Mouse (Mus musculus): Measurements from ENCODE around the gene Zfp65. TPM values are rescaled to one million over a fixed set of nuclear protein-coding genes. Genes with fewer than 3 reads are reported as not detected.

Gene Zfp65
- total RNA-seq, 4 experiments from 2014 or later = 5.6 to 6.2 (median 5.6) TPM

Other genes with a start within 250 kb of the Zfp65 start
- 10 to 100 TPM; 11.1 to 16.0 (median 13.9) TPM for gene Zfp874b, start 244.9 kb downstream of the Zfp65 start, total RNA-seq (2022)
- gene Zfp58, start 228.6 kb downstream of the Zfp65 start, total RNA-seq (2022) = 1 to 10 TPM; 2.9 to 3.5 (median 3.1) TPM
- gene Gm26965, start 203.0 kb downstream of the Zfp65 start, total RNA-seq (2022) = under 1 TPM in 3 of 4 experiments, not detected in 1; 0.39 to 0.94 (median 0.58) TPM
- gene Zfp87, start 203.0 kb downstream of the Zfp65 start, total RNA-seq (2022) = 1 to 10 TPM; 3.2 to 4.6 (median 4.3) TPM
- 1 to 10 TPM; 2.1 to 2.7 (median 2.3) TPM for gene Zfp748, start 175.3 kb downstream of the Zfp65 start, total RNA-seq (2022)
- 1 to 10 TPM; 2.4 to 3.6 (median 3.3) TPM for gene Zfp729b, start 119.5 kb downstream of the Zfp65 start, total RNA-seq (2022)
- 1 to 10 TPM in 1 of 4 experiments, under 1 TPM in 3; 0.64 to 1.5 (median 0.87) TPM for gene Gm49345, start 91.4 kb downstream of the Zfp65 start, total RNA-seq (2022)
- 1 to 10 TPM; 2.1 to 3.6 (median 2.7) TPM for gene Zfp729a, start 91.4 kb downstream of the Zfp65 start, total RNA-seq (2022)
- 1 to 10 TPM; 3.1 to 4.8 (median 3.6) TPM for gene Zfp738, start 42.1 kb downstream of the Zfp65 start, total RNA-seq (2022)
- gene Zfp85, start 26.1 kb upstream of the Zfp65 start, total RNA-seq (2022) = 1 to 10 TPM; 2.3 to 3.3 (median 2.9) TPM
- gene Zfp493, start 50.5 kb upstream of the Zfp65 start, total RNA-seq (2022) = 1 to 10 TPM; 3.7 to 5.5 (median 4.4) TPM
- 1 to 10 TPM; 1.3 to 2.0 (median 1.6) TPM for gene Zfp273, start 84.6 kb upstream of the Zfp65 start, total RNA-seq (2022)
- 1 to 10 TPM in 3 of 4 experiments, under 1 TPM in 1; 0.59 to 2.0 (median 1.4) TPM for gene Gm10037, start 101.9 kb upstream of the Zfp65 start, total RNA-seq (2022)
- not detected for gene BC048507, start 134.2 kb upstream of the Zfp65 start, total RNA-seq (2022)

All from gastrocnemius, adult 8-10 months (tissue).